Mouse (Mus musculus) G1E-ER4 (cell line): ENCODE measurements around the gene Apoh. TPM values are rescaled to one million over a fixed set of nuclear protein-coding genes. Genes with fewer than 3 reads are reported as not detected.

Experiments
- GATA1 ChIP-seq: IDR thresholded peaks from one replicate; pipeline ENCODE4 v1.8.0; 2012; ENCODE audit warnings: low read length, inconsistent platforms
- polyA plus RNA-seq: library from polyadenylated mRNA; stranded (reverse); fragments of >175 nt; gene quantifications from 2 replicates; pipeline ENCODE4 v1.2.3, GENCODE M21; 2012

The Apoh gene
- polyA plus RNA-seq = not detected in 2 replicates

DNA sequence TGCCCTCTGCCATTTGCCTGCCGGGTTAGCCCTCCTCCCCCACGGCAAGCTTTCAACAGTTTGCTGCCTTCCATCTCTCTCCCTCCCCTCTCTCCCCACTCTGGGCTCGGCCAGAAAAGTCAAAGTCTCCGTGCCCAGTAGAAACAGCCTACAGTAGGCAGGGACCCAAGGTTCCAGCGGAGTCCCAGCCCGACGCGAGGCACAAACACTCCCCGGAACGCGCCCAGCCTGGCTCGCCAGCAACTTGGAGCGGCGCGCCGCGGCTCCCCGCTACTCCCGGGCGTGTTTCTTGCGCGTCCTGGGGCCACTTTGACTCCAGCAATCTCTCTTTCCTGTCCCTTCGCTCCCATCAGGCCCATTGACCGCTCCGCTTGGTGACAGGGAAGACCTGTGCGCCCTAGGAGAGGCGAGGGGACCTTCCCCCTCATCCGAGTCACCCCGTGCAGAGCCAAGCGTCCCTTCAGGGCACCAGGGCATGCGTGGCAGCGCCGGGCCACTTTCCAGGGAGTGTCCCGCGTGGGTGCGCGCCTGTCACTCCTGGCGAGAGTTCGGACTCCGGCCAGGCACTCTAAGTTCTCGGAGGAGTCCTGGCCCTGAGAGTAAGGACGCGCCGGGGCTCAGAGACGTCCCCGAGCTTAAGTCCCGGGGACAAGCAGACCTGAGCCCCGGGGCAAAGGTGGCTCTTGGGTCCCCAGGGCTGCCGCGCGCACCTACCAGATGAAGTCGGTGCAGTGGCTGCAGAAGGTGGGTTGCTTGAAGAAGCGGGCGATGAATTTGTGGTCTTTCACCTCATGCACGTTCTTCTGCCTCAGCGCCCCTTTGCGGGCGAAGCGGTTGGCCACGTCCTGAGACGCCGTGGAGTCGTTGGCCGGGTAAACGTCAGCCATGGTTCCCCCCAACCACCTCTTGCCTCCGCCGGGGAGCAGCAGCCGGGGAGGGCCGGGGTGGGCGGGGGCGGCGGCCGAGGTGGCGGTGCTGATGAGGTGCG, at the start of gene Apoh:
Gene Apoh (plus strand): TSS at position 574 of the 988 bp plus-strand sequence.
- TF ChIP-seq GATA1 = no peak

DNA sequence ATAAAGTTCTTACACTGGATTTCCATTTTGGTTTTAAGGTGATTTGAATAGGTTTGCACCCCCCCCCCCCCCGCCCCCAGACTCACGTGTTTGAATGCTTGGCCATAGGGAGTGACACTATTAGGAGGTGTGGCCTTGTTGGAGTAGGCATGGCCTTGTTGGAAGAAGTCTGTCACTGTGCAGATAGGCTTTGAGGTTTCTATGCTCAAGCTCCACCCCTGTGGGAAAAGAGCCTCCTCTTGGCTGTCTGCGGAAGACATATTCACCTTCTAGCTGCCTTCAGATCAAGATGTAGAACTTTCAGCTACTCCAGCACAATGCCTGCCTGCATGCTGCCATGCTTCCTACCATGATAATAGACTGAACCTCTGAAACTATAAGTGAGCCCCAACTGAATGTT, 49.3 kb upstream of the Apoh start:
- no peak for TF ChIP-seq GATA1

DNA sequence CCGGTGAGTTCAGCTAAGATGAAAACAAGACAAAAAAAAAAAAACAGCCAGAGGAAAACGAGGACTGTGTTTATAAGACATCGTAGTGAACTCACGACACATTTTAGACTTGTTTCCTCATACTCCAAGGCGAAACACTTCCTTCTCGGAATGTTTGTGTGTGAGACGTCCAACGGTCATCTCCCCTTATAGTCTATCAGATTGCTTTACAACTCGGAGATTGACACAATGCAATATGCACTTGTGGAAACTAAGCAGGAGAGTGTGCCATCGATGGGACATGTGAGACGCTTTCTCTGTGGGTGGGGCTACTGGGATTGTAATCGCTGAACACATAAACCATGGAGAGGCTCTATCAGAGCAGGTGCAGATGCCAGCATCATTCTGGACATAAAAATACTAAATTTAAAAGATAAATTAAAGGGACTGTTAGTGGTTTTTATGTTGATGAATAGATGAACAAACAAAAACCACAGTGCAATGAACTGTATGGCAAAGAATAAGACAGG, 48.8 kb upstream of the Apoh start:
- no peak for TF ChIP-seq GATA1

DNA sequence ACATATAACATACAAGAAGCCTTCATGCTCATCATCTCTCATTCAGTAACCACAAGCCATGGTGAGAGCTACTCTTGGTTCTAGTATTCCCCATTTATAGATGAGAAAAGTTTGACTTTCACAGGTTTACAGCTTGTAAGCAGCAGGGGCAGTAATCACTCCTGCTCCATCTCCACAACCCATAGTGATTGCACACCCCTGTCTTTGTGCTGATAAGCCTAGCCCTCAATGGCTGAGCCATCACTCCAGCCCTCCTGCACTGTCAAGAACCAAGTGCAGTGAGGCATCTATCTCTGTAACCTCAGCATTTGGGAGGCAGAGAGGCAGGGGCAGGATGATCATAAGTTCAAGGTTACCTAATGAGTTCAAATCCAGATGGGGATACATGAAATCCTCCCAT, 47.8 kb upstream of the Apoh start:
- TF ChIP-seq GATA1 = no peak

DNA sequence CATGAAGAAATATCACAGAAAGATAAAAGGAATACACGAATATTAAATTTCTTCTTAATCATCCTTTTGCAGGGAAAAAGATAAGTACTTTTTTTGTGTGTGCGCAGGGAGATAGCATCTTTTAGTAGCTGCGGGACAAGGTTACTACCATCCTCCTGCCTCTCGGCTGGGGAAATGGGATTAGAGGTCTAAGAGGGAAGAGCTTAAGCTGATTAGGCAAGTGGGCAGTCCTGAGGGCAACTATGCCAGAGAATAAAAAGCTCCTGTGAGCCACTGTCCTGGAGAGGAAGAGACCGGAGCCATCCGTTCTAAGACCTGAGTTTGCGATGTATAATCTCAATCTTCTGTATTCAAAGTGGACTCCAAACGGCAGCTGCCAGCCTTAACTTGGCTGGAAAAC, 45.2 kb upstream of the Apoh start:
- TF ChIP-seq GATA1 = no peak

DNA sequence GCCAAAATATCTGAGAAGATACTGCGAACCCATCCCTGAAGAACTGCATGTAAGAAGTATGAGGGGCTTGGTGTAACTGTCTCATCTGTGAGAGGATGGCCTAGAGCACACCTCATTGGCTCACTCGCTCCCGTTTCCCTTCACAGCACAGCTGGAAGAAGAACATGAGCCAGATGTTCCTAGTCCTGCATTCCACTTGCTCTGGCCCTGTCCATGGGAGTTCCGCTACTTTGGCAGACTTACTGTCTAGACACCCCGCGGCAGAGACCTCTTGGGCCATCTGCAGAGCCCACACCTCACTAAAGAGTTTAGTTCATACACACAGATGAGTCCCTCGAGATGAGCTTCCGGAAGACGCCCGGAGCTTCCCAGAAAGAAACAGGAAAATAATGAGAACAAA, 43.2 kb upstream of the Apoh start:
- no peak for TF ChIP-seq GATA1

DNA sequence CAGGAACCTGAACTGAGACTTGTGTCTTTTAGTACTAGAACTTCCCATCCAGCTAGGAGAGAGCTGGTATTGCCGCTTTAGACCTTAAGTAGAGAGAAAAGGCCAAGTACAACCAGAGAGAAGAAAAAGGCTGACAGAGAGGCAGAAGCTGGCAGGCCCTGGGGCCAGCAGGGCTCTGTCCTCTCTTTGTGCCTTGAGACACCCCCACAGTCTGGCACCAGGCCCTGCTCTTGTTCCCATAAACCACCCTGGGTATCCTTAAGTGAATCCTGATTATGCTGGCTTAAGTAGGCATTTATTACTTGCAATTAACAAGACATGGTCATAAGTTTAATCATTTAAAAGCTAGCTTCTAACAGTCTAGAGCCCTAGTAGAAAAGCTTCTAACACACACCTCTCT, 42.7 kb upstream of the Apoh start:
- TF ChIP-seq GATA1 = no peak

DNA sequence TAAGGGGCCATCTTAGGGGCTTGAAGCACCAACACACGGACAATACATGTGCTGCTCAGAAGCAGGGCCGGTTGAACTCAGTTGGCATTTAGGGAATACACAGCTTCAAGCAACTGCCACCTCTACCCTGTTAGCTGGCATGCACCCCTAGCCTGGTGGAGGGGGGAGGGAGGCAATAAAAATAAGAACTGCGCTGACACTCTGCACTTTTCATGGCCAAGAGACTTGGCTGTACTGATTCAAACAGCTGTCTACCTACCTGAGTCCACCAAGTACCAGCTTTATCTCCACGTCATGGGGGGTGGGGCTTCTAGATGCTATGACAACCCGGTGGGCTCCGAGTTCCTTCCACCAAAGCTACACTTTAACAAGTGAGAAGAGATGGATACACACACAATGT, 42.1 kb upstream of the Apoh start:
- TF ChIP-seq GATA1 = no peak

DNA sequence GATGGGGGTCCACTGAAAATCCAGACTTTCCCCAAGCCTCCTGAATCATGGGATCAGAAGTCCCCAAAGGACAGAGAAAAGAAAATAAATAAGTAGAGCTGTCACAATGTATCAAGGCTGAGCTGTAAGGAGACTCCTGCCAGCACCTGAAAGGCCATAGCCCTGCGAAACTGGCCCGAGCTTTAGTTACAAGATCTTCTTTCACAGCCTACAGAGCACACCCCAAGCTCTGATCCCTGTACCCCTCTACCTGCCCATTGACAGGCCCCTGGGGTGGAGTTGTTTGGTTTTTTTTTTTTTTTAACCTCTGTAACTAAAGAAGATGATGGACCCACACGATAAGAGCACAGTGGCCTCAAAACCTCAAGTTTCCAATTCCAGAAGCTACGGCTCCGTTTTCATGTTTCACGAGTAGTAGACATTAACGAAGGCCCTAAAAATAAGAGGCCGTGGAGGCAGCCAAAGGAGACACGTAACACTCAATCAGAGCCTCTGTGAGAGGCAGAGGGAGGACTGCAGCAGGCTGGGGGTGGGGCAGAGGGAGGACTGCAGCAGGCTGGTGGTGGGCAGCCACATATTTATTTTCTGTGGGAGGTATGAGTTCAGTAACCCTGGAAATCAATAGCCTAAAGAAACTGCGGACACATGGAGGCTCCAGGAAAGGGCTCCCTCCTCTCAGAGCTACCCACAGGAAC, 41.2 kb upstream of the Apoh start:
- no peak for TF ChIP-seq GATA1

DNA sequence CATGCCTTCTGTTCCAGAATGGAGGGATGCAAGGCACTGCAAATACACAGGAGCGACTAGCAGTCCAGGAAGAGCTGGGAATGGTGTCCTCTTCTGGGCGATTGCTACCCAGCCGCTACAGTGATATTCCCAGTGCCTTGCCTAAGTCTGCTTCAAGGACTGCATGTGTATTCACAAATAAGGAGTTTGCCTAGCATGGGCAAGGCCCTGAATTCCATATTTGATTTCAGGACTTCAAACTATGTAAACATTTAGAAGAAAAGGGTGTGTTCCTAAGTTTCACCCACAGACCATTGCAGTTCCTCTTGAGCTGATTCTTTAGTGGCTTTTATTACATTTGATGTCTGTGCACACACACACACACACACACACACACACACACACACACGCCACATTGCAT, 39.4 kb upstream of the Apoh start:
- TF ChIP-seq GATA1 = no peak

DNA sequence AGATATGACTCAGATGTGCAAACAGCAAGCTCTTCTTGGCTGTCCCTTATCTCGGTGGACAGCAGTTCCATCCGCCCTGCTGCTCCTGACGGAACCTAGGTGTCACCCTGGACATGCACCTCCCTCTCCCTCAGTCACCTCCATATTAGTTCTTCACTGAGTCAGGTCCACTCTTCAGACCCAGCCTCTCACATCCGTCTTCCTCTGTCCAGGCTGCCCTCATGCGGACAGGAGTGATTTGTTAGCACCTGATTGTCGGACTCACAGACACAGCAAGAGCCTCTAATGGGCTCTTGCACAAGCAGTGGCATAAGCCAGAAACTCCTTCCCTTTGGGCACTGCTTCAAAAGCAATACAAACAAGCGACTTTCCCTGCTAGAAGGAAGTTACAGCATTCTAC, 35.9 kb upstream of the Apoh start:
- TF ChIP-seq GATA1 = no peak

DNA sequence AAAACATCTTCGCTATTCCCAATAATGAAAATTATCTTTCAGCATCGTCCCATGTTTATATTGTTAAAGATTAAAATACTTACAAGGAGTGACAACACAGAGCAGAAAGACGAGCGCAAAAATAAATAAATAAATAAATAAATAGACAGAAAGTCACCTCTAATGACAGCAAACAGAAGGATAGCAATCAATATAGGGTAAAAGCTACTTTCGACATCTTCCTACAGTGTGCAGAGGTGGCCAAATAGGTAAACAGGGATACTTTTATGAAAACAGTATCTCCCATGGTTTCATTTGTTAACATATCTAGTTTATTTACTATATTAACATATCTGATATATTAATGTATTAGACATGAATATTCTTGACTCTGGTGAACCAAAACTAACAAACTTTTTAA, 34.9 kb upstream of the Apoh start:
- no peak for TF ChIP-seq GATA1

DNA sequence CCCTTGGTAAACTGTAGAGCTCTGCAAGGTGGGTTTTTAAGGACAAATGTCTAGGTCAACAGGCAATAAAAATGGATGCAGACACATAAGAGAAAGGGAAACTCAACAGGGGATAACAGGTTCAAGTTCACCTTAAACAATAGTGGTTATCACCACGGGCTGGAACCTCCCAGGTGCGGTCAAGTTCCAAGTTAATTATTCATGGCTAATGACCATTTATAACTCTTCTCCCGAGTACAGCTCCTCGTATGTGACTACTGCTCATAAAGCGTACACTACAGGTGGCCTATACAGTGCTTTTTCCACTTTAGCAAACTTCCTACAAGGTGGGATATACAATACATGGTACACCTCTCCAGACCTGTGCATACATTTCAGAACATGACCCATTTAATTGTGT, 33.4 kb upstream of the Apoh start:
- no peak for TF ChIP-seq GATA1

DNA sequence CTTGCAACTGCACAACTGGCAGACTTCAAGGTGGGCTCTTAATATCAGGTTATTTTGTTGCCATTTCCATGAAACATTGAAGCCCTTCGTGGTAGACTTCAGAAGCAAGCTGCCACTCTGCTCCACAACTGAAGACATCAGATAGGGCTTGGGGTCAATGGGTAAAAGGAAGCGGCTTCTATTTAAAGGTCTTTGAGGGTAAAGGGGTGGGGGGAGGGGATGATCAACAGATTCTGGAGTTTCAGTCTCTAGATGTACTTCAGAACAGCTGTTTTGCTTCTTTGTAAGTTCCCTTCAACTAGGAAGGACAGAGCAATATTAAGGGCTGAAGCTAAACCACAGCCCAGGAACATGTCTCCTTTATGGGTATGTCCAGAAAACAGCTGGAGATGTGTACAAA, 31.2 kb upstream of the Apoh start:
- TF ChIP-seq GATA1 = no peak

DNA sequence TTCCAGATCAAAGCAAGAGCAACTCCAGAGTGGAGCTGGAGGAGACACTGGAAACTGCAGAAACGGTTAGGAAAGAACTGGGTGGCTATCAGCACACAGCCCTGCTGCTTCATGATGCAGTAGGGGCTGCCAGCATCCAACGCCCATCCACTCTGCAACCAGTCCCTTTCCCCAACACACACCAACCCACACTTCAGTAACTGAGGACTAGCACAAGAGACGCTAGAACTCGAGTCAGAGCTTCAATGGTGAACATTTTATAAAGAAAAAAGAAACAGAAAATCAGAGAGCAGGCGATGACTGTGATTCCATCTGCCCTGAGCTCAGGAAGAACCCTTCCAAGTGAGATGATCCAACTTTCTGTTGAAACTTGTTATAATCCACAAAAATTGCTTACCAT, 30.6 kb upstream of the Apoh start:
- no peak for TF ChIP-seq GATA1

DNA sequence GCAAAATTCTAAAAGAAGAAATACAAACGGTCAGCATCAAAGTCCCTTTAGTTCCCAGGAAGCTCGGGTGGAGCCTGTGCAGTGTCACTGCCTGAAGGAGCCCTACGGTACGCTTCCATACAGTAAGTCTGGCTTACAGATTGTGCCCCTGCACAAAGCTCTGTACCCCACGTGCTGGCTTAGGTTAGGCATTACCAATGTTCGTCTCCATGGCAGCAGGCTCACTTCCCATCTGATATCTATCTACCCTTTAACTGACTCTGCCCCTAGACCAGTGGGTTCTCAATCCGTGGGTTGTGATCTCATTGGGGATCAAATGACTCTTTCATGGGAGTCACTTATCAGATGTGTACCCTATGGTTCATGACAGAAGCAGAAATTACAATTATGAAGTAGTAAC, 27.4 kb upstream of the Apoh start:
- no peak for TF ChIP-seq GATA1
